Mouse (Mus musculus): ENCODE measurements around the gene Sgip1.

The Sgip1 gene

GRCm38 (mm10) chr4:102775596-102776270, 34.6 kb downstream of the Sgip1 start:
- no peak for DNase-seq

- no peak for DNase-seq
Observed at GRCm38 (mm10) chr4:102779902-102780301, 38.8 kb downstream of the Sgip1 start.

- peak; percentile 13 for DNase-seq
Observed at GRCm38 (mm10) chr4:102783063-102783748, 42.1 kb downstream of the Sgip1 start.

GRCm38 (mm10) chr4:102785158-102785557, 44.1 kb downstream of the Sgip1 start:
- DNase-seq = no peak

GRCm38 (mm10) chr4:102792100-102792790, 51.1 kb downstream of the Sgip1 start:
- no peak for DNase-seq

GRCm38 (mm10) chr4:102801471-102801870, 60.4 kb downstream of the Sgip1 start:
- no peak for DNase-seq

GRCm38 (mm10) chr4:102801936-102802335, 60.8 kb downstream of the Sgip1 start:
- DNase-seq = no peak

- DNase-seq = peak; percentile 16
Observed at GRCm38 (mm10) chr4:102804611-102805010, 63.5 kb downstream of the Sgip1 start.

GRCm38 (mm10) chr4:102806987-102807386, 65.9 kb downstream of the Sgip1 start:
- DNase-seq = no peak

- no peak for DNase-seq
Observed at GRCm38 (mm10) chr4:102808258-102808657, 67.2 kb downstream of the Sgip1 start.

GRCm38 (mm10) chr4:102809296-102809695, 68.2 kb downstream of the Sgip1 start:
- no peak for DNase-seq

GRCm38 (mm10) chr4:102810277-102810676, 69.2 kb downstream of the Sgip1 start:
- no peak for DNase-seq

GRCm38 (mm10) chr4:102811007-102811805, 70.1 kb downstream of the Sgip1 start:
- DNase-seq = no peak

- no peak for DNase-seq
Observed at GRCm38 (mm10) chr4:102813346-102813745, 72.2 kb downstream of the Sgip1 start.

GRCm38 (mm10) chr4:102821786-102822185, 80.7 kb downstream of the Sgip1 start:
- no peak for DNase-seq

- no peak for DNase-seq
Observed at GRCm38 (mm10) chr4:102824494-102824893, 83.4 kb downstream of the Sgip1 start.

- DNase-seq = no peak
Observed at GRCm38 (mm10) chr4:102826159-102826558, 85.1 kb downstream of the Sgip1 start.

- no peak for DNase-seq
Observed at GRCm38 (mm10) chr4:102828518-102828917, 87.4 kb downstream of the Sgip1 start.

GRCm38 (mm10) chr4:102833191-102833590, 92.1 kb downstream of the Sgip1 start:
- DNase-seq = no peak

- DNase-seq = no peak
Observed at GRCm38 (mm10) chr4:102833726-102834125, 92.6 kb downstream of the Sgip1 start.

- no peak for DNase-seq
Observed at GRCm38 (mm10) chr4:102834710-102835109, 93.6 kb downstream of the Sgip1 start.

GRCm38 (mm10) chr4:102840062-102840798, 99.1 kb downstream of the Sgip1 start:
- no peak for DNase-seq

All from right cerebral cortex, postnatal 14 days (tissue).